Mouse (Mus musculus) adrenal gland, postnatal 4 days (tissue): ENCODE measurements around the gene Gtpbp8. TPM values are rescaled to one million over a fixed set of nuclear protein-coding genes. Genes with fewer than 3 reads are reported as not detected.

Experiments
- DNase-seq, 2 experiments: peaks; one replicate each; pipeline ENCODE4 v3.0.0; 2021 to 2022; ENCODE audit warnings: low spot score in 2 of 2, mixed read lengths in 2 of 2
- total RNA-seq, 2 experiments: library from RNA; stranded (reverse); gene quantifications; 2 replicates each; pipeline ENCODE4 v1.2.3; 2021

Gene Gtpbp8
- total RNA-seq, 2 experiments from 2014 or later, result 23.1 to 23.7 TPM

- no peak for DNase-seq
These were observed 18.6 kb downstream of the Gtpbp8 start for GRCm38 (mm10) chr16:44727525-44727924.

DNA sequence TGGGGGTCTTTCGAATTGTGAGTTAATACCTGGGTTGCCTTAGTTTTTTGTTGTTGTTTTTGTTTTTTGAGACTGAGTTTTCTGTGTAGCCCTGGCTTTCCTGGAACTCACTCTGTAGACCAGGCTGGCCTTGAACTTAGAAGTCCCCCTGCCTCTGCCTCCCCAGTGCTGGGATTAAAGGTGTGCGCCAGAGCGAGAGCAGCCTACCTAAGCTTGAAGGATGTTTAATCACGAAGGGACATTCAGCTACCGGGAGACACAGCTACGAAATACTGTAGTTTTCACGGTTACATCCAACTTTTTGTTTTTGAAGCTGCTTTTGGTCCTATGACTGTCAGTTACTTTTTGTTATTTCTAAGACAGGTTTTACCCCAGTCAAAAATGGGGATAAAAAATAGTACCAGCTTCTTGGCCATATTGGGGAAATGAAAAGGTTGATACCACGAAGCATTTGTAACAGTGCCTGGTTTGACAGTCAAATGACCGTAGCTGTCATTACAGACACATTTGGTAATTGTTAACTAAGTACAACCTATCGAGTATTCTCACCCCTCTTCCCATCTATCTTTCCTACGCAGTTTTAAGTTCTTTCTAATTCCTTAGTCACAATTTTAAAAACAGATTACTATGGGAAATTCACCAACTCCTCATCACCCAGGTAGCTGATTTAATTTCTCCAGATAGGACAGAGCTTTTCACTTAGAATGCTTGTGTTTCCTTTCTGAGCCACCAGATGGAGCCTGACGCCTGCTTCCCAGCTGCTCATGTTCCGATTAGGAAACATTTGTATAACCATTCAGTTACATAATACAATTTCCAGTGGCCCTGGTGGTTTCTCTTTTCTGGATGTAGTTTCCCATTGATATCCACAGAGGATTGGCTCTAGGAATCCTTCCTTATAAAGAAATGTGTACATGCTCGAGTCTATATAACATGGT lies 20.6 kb downstream of the Gtpbp8 start:
- no peak for DNase-seq

DNA sequence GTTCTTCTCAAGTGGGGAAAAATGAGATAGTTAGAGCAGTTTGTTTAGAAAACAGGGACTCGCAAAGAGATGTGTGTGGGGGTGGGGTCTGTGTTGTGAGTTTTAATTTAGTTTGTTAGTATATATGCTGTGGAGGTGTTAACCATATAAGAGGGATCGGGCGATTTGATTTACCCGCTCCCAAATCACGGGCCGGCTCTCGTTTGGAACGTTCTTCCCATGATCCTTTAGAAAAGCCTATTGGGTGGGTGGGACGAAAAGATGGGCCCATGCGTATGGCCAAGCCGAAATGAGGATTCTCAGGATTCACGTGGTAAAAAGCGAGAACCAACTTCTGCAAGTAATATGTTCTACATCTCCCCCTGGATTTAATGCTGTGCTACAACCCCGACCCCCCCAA lies 21.3 kb downstream of the Gtpbp8 start:
- no peak for DNase-seq

- DNase-seq, result peak; percentile 90 to 94
These were observed 21.9 kb downstream of the Gtpbp8 start, which contains the start of gene Nepro for GRCm38 (mm10) chr16:44724083-44724787. Gene Nepro (plus strand): TSS chr16:44724301.

GRCm38 (mm10) chr16:44722666-44723065 lies 23.5 kb downstream of the Gtpbp8 start:
- no peak for DNase-seq

DNA sequence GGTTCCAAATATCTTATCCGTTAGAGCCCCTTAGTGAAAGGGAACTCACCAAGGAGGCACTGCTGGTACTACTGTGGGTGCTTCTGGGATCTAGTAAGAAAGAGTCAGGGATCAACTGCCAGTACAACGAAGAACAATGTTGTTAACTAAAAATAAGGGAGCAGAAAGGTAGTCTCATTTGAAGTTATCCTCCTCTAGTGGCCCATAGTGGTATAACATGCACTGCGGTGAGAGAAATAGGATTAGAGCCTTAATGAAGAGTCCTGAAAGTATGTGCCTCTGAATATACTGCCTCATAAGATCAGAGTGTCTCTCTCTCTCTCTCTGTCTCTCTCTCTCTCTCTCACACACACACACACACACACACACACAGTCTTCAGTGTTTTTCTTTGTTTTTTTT lies 25.6 kb downstream of the Gtpbp8 start:
- DNase-seq, result no peak

GRCm38 (mm10) chr16:44719349-44719748 lies 26.8 kb downstream of the Gtpbp8 start:
- no peak for DNase-seq

DNA sequence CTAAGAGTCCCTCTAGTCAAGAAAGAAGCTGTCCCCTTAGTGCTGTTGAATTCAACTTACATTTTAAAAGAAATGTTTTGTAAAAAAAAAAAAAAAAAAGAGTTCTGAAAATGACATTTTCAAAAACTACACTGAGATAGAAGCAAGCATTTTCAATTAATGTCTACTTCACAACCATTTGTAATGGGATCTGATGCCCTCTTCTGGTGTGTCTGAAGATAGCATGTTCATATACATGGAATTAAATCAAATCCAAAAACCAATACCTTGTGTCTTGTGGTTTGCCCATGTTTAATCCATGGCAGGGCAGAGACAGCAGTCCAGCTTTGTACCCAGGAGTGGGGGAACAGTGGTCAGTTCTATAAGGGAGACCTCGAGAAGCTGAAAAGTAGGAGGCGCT lies 28.3 kb downstream of the Gtpbp8 start:
- DNase-seq, result no peak

- no peak for DNase-seq
These were observed 29.0 kb downstream of the Gtpbp8 start for GRCm38 (mm10) chr16:44717141-44717634.

- DNase-seq, result no peak
These were observed 29.6 kb downstream of the Gtpbp8 start for GRCm38 (mm10) chr16:44716305-44717140.

GRCm38 (mm10) chr16:44703458-44703857 lies 42.7 kb downstream of the Gtpbp8 start:
- DNase-seq, result no peak

- no peak for DNase-seq
These were observed 43.9 kb downstream of the Gtpbp8 start for GRCm38 (mm10) chr16:44702272-44702671.

GRCm38 (mm10) chr16:44701155-44701554 lies 45.0 kb downstream of the Gtpbp8 start:
- DNase-seq, result no peak

DNA sequence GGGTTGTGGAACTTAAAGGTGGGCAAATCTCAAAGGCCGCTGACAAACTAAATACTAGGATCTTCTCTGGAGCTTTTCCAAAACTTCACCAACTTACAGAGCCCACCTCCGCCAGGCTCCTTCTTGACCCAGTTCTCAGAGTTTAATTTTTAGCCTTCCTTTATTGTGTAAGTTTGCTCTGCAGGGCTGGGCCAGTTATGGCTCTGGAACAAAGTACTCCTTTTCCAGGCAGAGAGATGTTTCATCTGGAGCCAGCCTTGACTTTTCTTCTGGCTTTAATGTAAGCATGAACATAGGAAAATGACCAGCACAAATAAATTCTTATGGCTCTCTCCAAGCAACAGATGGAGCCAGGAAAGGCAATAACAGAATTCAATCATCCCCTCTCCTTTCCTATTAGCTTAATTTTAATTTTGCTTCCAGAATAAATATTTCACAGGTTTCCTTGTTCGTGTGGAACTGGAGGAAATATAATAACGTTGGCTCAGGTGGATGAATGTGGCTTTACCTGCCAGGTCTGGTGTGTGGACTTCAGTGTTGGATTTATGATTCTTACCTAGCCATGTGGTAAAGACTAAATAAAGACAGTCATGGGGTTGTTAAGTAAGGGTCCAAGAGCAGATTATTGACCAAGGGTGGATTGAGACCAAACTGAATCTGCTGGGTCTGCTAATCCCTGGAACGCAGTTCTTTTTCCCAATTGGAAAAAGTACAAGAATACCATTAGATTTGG lies 48.5 kb downstream of the Gtpbp8 start:
- DNase-seq, result no peak

GRCm38 (mm10) chr16:44695859-44696620 lies 50.1 kb downstream of the Gtpbp8 start:
- no peak for DNase-seq

DNA sequence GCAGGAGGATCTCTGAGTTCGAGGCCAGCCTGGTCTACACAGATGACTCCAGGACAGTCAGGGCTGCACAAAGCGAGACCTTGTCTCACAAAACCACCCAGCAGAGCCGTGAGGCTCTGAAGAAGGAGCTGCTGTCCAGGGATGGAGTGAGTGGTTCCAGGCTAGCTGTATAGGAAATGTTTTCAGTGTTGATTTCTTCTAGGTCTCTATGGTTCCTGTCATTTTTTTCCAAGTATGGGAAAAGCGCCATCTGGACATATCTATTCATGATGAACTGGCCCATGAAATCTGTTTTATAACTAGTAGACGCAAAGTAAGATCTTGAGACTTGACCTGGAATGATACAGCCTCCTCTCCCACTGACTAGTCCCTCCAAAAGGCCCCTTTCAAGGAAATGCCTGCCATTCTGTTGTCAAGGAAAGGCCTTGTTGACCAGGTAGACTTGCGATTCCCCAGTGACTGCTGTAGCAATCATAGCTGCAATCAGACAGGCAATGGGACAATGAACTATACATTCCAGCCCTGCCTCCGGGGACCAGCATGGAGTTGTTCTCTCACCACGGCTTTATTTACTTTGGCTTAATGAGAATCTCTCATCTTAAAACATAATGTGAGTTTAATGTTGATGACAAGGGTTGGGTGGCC lies 50.8 kb downstream of the Gtpbp8 start:
- DNase-seq, result no peak

- no peak for DNase-seq
These were observed 52.5 kb downstream of the Gtpbp8 start for GRCm38 (mm10) chr16:44693695-44694094.

DNA sequence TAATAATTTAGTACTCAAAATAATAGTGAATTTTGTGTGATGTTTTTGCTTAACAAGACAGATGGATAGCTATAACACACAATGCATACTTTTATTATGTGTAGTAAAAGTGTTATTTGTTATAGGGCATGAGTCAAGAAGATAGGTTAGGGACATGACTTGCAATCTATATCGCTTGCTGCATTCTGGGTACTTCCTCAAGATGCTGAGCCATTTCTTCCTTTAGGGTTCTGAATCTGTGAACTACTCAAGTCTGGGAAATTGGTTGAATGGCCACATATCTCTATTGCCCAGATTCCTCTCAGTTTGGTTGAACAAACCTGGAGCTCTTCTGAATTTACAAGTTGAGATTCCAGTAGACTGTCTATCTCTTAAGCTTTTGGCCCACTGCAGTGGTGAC lies 53.6 kb downstream of the Gtpbp8 start:
- no peak for DNase-seq

GRCm38 (mm10) chr16:44691561-44692141 lies 54.5 kb downstream of the Gtpbp8 start:
- DNase-seq, result peak in 1 of 2 experiments; percentile 41
